Mouse (Mus musculus): Measurements from ENCODE around the gene Tbcel. TPM values are rescaled to one million over a fixed set of nuclear protein-coding genes. Genes with fewer than 3 reads are reported as not detected.

Gene Tbcel
- total RNA-seq (2021) (10 to 100 TPM; 18.2 to 20.0 TPM), polyA plus RNA-seq (2012; rRNA removed) (7.6 and 12.5 TPM in 2 replicates)
- long read RNA-seq, full-length matches to known transcripts = 4 of 7 reads
- long read RNA-seq, partial matches to known transcripts = 0 of 7 reads
- long read RNA-seq, other reads (novel, unspliced or antisense) = 3 of 7 reads

GRCm38 (mm10) chr9:42507709-42508108 is at the start of gene Tbcel:
Gene Tbcel (minus strand): TSS chr9:42507809.
- WGBS = 85% methylated on average over 6 of the region's 6 CpGs
- H3K9ac ChIP-seq (ENCODE audit: low read depth, low read length) = no peak within 1 kb of the TSS

GRCm38 (mm10) chr9:42555186-42555585 is 47.6 kb upstream of the Tbcel start:
- WGBS = 22% methylated on average over 1 of the region's 1 CpGs
- no peaks in the 10 kb centered on the region for H3K36me3 ChIP-seq (ENCODE audit: control insufficient read depth, insufficient read depth, low read length)
- no peaks in the 10 kb centered on the region for H3K4me1 ChIP-seq (ENCODE audit: control insufficient read depth, insufficient read depth, low read length)
- intact Hi-C loops (cut with DNase I) = no loop called here
- H3K27ac ChIP-seq = no peak overlapping the region
- no peak overlapping the region for H3K9ac ChIP-seq (ENCODE audit: low read depth, low read length)
- DNase-seq = no peak
- no peak for TF ChIP-seq CTCF (IDR thresholded peaks at IDR 0.05)
- TF ChIP-seq POLR2A (IDR thresholded peaks at IDR 0.05; ENCODE audit: insufficient read depth, low read depth, low read length) = no peak
- no peak for TF ChIP-seq EP300 (IDR thresholded peaks at IDR 0.05; ENCODE audit: insufficient read depth, low read depth, low read length)
- no peak overlapping the region for H3K4me3 ChIP-seq
- no peaks in the 10 kb centered on the region for H3K79me2 ChIP-seq (replicated peaks; ENCODE audit: control insufficient read depth, insufficient read depth, low read length)
- H3K27me3 ChIP-seq (ENCODE audit: control insufficient read depth, insufficient read depth, low read length) = no peaks in the 10 kb centered on the region

More at GRCm38 (mm10) chr9:42507709-42508108, at the start of gene Tbcel:
- DNase-seq = no peak
- H3K27me3 ChIP-seq (ENCODE audit: control insufficient read depth, insufficient read depth, low read length) = no peaks in the 10 kb centered on the region
- no peak within 1 kb of the TSS for H3K27ac ChIP-seq
- TF ChIP-seq CTCF (IDR thresholded peaks at IDR 0.05) (no peak), POLR2A (IDR thresholded peaks at IDR 0.05; ENCODE audit: insufficient read depth, low read depth, low read length) (no peak), EP300 (IDR thresholded peaks at IDR 0.05; ENCODE audit: insufficient read depth, low read depth, low read length) (no peak)
- H3K4me3 ChIP-seq = no peak within 1 kb of the TSS
- intact Hi-C loops (cut with DNase I) = no loop called here
- no peaks in the 10 kb centered on the region for H3K4me1 ChIP-seq (ENCODE audit: control insufficient read depth, insufficient read depth, low read length)
- H3K36me3 ChIP-seq (ENCODE audit: control insufficient read depth, insufficient read depth, low read length) = no peaks in the 10 kb centered on the region
- no peaks in the 10 kb centered on the region for H3K79me2 ChIP-seq (replicated peaks; ENCODE audit: control insufficient read depth, insufficient read depth, low read length)

- no peak for TF ChIP-seq POLR2A (IDR thresholded peaks at IDR 0.05; ENCODE audit: insufficient read depth, low read depth, low read length)
- TF ChIP-seq CTCF (IDR thresholded peaks at IDR 0.05) = peak; percentile 77
- TF ChIP-seq EP300 (IDR thresholded peaks at IDR 0.05; ENCODE audit: insufficient read depth, low read depth, low read length) = no peak
- 10% methylated on average over 13 of the region's 13 CpGs for WGBS
These were observed 42.5 kb upstream of the Tbcel start for GRCm38 (mm10) chr9:42550116-42550515.

GRCm38 (mm10) chr9:42548981-42549380 is 41.4 kb upstream of the Tbcel start:
- Histone ChIP-seq H3K27ac (no peak overlapping the region), H3K36me3 (ENCODE audit: control insufficient read depth, insufficient read depth, low read length) (no peaks in the 10 kb centered on the region), H3K27me3 (ENCODE audit: control insufficient read depth, insufficient read depth, low read length) (no peaks in the 10 kb centered on the region; the same call in 1 of the 2 replicates), H3K4me3 (no peak overlapping the region), H3K9ac (ENCODE audit: low read depth, low read length) (no peak overlapping the region), H3K4me1 (ENCODE audit: control insufficient read depth, insufficient read depth, low read length) (no peaks in the 10 kb centered on the region), H3K79me2 (replicated peaks; ENCODE audit: control insufficient read depth, insufficient read depth, low read length) (no peaks in the 10 kb centered on the region)
- TF ChIP-seq CTCF (IDR thresholded peaks at IDR 0.05) (no peak), POLR2A (IDR thresholded peaks at IDR 0.05; ENCODE audit: insufficient read depth, low read depth, low read length) (no peak), EP300 (IDR thresholded peaks at IDR 0.05; ENCODE audit: insufficient read depth, low read depth, low read length) (no peak)
- 44% methylated on average over 7 of the region's 7 CpGs for WGBS
- DNase-seq = no peak
- intact Hi-C loops (cut with DNase I) = no loop called here

More at GRCm38 (mm10) chr9:42550116-42550515, 42.5 kb upstream of the Tbcel start:
- Histone ChIP-seq H3K27ac (no peak overlapping the region), H3K4me1 (ENCODE audit: control insufficient read depth, insufficient read depth, low read length) (no peaks in the 10 kb centered on the region), H3K27me3 (ENCODE audit: control insufficient read depth, insufficient read depth, low read length) (no peaks in the 10 kb centered on the region; the same call in 1 of the 2 replicates), H3K79me2 (replicated peaks; ENCODE audit: control insufficient read depth, insufficient read depth, low read length) (no peaks in the 10 kb centered on the region), H3K9ac (ENCODE audit: low read depth, low read length) (no peak overlapping the region), H3K36me3 (ENCODE audit: control insufficient read depth, insufficient read depth, low read length) (no peaks in the 10 kb centered on the region), H3K4me3 (no peak overlapping the region)
- intact Hi-C loops (cut with DNase I) = loop anchor here (5.0 kb wide), 1 partner anchor 392 kb away; the partner anchor contains the start of gene Grik4
- peak; percentile 29 to 70 for DNase-seq

GRCm38 (mm10) chr9:42544521-42544920 is 36.9 kb upstream of the Tbcel start:
- no peak overlapping the region for H3K9ac ChIP-seq (ENCODE audit: low read depth, low read length)
- no peaks in the 10 kb centered on the region for H3K79me2 ChIP-seq (replicated peaks; ENCODE audit: control insufficient read depth, insufficient read depth, low read length)
- no peak overlapping the region for H3K4me3 ChIP-seq
- TF ChIP-seq CTCF (IDR thresholded peaks at IDR 0.05) (no peak), EP300 (IDR thresholded peaks at IDR 0.05; ENCODE audit: insufficient read depth, low read depth, low read length) (no peak), POLR2A (IDR thresholded peaks at IDR 0.05; ENCODE audit: insufficient read depth, low read depth, low read length) (no peak)
- no peaks in the 10 kb centered on the region for H3K4me1 ChIP-seq (ENCODE audit: control insufficient read depth, insufficient read depth, low read length)
- no peak overlapping the region for H3K27ac ChIP-seq
- intact Hi-C loops (cut with DNase I) = no loop called here
- H3K36me3 ChIP-seq (ENCODE audit: control insufficient read depth, insufficient read depth, low read length) = no peaks in the 10 kb centered on the region
- 84% methylated on average over 10 of the region's 10 CpGs for WGBS
- H3K27me3 ChIP-seq (ENCODE audit: control insufficient read depth, insufficient read depth, low read length) = no peaks in the 10 kb centered on the region; the same call in 1 of the 2 replicates
- DNase-seq = no peak

GRCm38 (mm10) chr9:42533491-42533890 is 25.9 kb upstream of the Tbcel start:
- Histone ChIP-seq H3K27me3 (ENCODE audit: control insufficient read depth, insufficient read depth, low read length) (no peaks in the 10 kb centered on the region), H3K4me1 (ENCODE audit: control insufficient read depth, insufficient read depth, low read length) (no peaks in the 10 kb centered on the region), H3K36me3 (ENCODE audit: control insufficient read depth, insufficient read depth, low read length) (no peaks in the 10 kb centered on the region), H3K9ac (ENCODE audit: low read depth, low read length) (no peak overlapping the region), H3K4me3 (no peak overlapping the region), H3K79me2 (replicated peaks; ENCODE audit: control insufficient read depth, insufficient read depth, low read length) (no peaks in the 10 kb centered on the region), H3K27ac (no peak overlapping the region)
- no peak for DNase-seq
- intact Hi-C loops (cut with DNase I) = no loop called here
- WGBS = 76% methylated on average over 8 of the region's 8 CpGs
- TF ChIP-seq POLR2A (IDR thresholded peaks at IDR 0.05; ENCODE audit: insufficient read depth, low read depth, low read length) = no peak
- TF ChIP-seq CTCF (IDR thresholded peaks at IDR 0.05) = no peak
- no peak for TF ChIP-seq EP300 (IDR thresholded peaks at IDR 0.05; ENCODE audit: insufficient read depth, low read depth, low read length)
